Mouse (Mus musculus): ENCODE measurements at regions not wholly inside any gene's neighbourhood (a gene's known extent, or its start where the extent isn't known, plus 50 kb on each side); places are given as distances from the start of the nearest gene placed in this dataset.
"Not testable (repeated sequence)": the region's sequence is repeated elsewhere in the genome, so short reads cannot be mapped to it uniquely, and the experiment has no call there.

DNA sequence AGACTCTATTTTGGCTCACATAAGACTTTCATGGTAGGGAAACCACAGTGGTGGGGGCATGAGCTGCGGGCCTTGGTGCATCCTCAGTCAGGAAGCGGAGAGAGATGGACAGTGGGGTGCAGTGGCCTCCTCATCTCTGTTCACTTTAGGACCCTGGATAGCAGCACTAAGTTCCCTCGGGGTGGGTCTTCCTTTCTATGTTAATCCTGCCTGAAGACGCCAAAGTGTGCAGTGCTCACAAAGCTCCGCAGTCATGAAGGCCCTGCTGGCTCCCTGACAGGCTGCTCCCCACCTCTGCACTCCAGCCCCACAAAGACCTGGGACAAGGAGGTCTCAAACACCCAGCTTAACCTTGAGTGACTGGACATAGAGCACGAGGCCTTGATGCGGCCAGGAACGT lies 56.8 kb downstream of the Sox1 start:
- Histone ChIP-seq H3K9ac (no peak overlapping the region), H3K9me3 (ENCODE audit: low read length) (no peaks in the 10 kb centered on the region), H3K4me3 (ENCODE audit: low read depth, low read length) (no peak overlapping the region), H3K27ac (ENCODE audit: low read depth, low read length) (no peak overlapping the region), H3K4me1 (ENCODE audit: insufficient read depth) (no peaks in the 10 kb centered on the region), H3K36me3 (ENCODE audit: insufficient read depth) (no peaks in the 10 kb centered on the region), H3K4me2 (ENCODE audit: low read depth) (no peak overlapping the region), H3K27me3 (ENCODE audit: insufficient read depth, low read length) (no peaks in the 10 kb centered on the region)
- ATAC-seq (no peak), DNase-seq (no peak)
- no peak for TF ChIP-seq CTCF (IDR thresholded peaks at IDR 0.05; ENCODE audit: low read depth)
- 59% methylated on average over 8 of the region's 8 CpGs for WGBS

GRCm38 (mm10) chr8:12455376-12455775 lies 60.3 kb downstream of the Sox1 start:
- not testable (repeated sequence) for H3K4me3 ChIP-seq (ENCODE audit: low read depth, low read length); ATAC-seq; H3K9me3 ChIP-seq (ENCODE audit: low read length); H3K4me2 ChIP-seq (ENCODE audit: low read depth); DNase-seq; H3K27ac ChIP-seq (ENCODE audit: low read depth, low read length); H3K27me3 ChIP-seq (ENCODE audit: insufficient read depth, low read length); H3K9ac ChIP-seq; H3K36me3 ChIP-seq (ENCODE audit: insufficient read depth); H3K4me1 ChIP-seq (ENCODE audit: insufficient read depth)
- WGBS, result 97% methylated on average over 3 of the region's 3 CpGs

DNA sequence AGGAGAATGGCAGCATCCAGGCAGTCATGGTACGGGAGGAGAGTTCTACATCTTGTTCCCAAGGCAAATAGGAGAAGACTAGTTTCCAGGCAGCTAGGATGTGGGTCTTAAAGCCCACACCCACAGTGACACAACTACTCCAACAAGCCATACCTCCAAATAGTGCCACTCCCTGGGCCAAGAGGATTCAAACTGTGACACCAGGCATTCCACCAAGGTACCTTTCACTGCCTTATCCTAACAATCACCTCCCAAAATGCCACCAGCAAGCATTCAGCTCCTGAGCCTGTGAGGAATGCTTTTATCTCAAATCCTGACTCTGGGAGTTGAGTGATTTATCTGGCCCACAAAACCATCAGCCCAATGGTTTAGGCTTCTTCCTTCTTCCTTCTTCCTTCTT lies 61.2 kb downstream of the Sox1 start:
- DNase-seq (no peak), ATAC-seq (no peak)
- Histone ChIP-seq H3K27ac (ENCODE audit: low read depth, low read length) (no peak overlapping the region), H3K27me3 (ENCODE audit: insufficient read depth, low read length) (no peaks in the 10 kb centered on the region), H3K9me3 (ENCODE audit: low read length) (no peaks in the 10 kb centered on the region), H3K9ac (no peak overlapping the region), H3K4me2 (ENCODE audit: low read depth) (no peak overlapping the region), H3K36me3 (ENCODE audit: insufficient read depth) (no peaks in the 10 kb centered on the region), H3K4me1 (ENCODE audit: insufficient read depth) (no peaks in the 10 kb centered on the region), H3K4me3 (ENCODE audit: low read depth, low read length) (no peak overlapping the region)
- no peak for TF ChIP-seq CTCF (IDR thresholded peaks at IDR 0.05; ENCODE audit: low read depth)
- 97% methylated on average over 1 of the region's 1 CpGs for WGBS

DNA sequence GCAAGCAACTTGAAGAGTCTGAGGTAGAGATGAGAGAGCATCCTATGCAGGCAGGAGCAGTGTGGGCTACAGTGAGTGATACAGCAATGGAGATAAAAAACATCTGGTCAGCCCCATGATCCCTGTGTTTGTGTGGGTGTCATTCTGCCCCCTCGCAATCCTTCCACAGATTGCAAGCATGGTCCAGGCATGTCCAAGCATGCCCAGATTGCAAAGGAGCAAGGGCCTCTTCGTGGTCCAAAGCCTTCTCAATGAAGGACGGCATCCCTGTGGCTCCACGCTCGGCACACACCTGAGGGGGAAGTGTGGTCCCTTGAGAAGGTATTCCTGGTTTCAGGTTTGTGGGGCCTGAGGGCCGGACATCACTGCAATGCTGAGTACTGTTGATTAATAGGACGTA lies 61.9 kb downstream of the Sox1 start:
- H3K9me3 ChIP-seq (ENCODE audit: low read length), result no peaks in the 10 kb centered on the region
- WGBS, result 69% methylated on average over 7 of the region's 7 CpGs
- H3K4me1 ChIP-seq (ENCODE audit: insufficient read depth), result 0 out of 2 replicates have a peak, but pooled peaks cover 4% of the 10 kb centered on the region
- no peak for ATAC-seq
- H3K27me3 ChIP-seq (ENCODE audit: insufficient read depth, low read length), result no peaks in the 10 kb centered on the region
- H3K4me2 ChIP-seq (ENCODE audit: low read depth), result no peak overlapping the region
- no peak for TF ChIP-seq CTCF (IDR thresholded peaks at IDR 0.05; ENCODE audit: low read depth)
- H3K9ac ChIP-seq, result no peak overlapping the region
- no peak overlapping the region for H3K4me3 ChIP-seq (ENCODE audit: low read depth, low read length)
- H3K36me3 ChIP-seq (ENCODE audit: insufficient read depth), result no peaks in the 10 kb centered on the region
- no peak for DNase-seq
- H3K27ac ChIP-seq (ENCODE audit: low read depth, low read length), result no peak overlapping the region

GRCm38 (mm10) chr8:12466845-12467244 lies 71.8 kb downstream of the Sox1 start:
- Histone ChIP-seq H3K36me3 (ENCODE audit: insufficient read depth) (no peaks in the 10 kb centered on the region), H3K4me3 (ENCODE audit: low read depth, low read length) (no peak overlapping the region), H3K9me3 (ENCODE audit: low read length) (no peaks in the 10 kb centered on the region), H3K27me3 (ENCODE audit: insufficient read depth, low read length) (no peaks in the 10 kb centered on the region), H3K27ac (ENCODE audit: low read depth, low read length) (no peak overlapping the region), H3K4me1 (ENCODE audit: insufficient read depth) (0 out of 2 replicates have a peak, but pooled peaks cover 4% of the 10 kb centered on the region), H3K9ac (no peak overlapping the region), H3K4me2 (ENCODE audit: low read depth) (no peak overlapping the region)
- no peak for ATAC-seq
- WGBS, result 83% methylated on average over 7 of the region's 7 CpGs
- TF ChIP-seq CTCF (IDR thresholded peaks at IDR 0.05; ENCODE audit: low read depth), result no peak
- DNase-seq, result no peak

- no peak for TF ChIP-seq CTCF (IDR thresholded peaks at IDR 0.05; ENCODE audit: low read depth)
- Histone ChIP-seq H3K9me3 (ENCODE audit: low read length) (no peaks in the 10 kb centered on the region), H3K36me3 (ENCODE audit: insufficient read depth) (no peaks in the 10 kb centered on the region), H3K4me2 (ENCODE audit: low read depth) (no peak overlapping the region), H3K9ac (no peak overlapping the region), H3K27ac (ENCODE audit: low read depth, low read length) (no peak overlapping the region), H3K4me3 (ENCODE audit: low read depth, low read length) (no peak overlapping the region), H3K27me3 (ENCODE audit: insufficient read depth, low read length) (no peaks in the 10 kb centered on the region), H3K4me1 (ENCODE audit: insufficient read depth) (no peaks in the 10 kb centered on the region)
- DNase-seq (no peak), ATAC-seq (no peak)
- 66% methylated on average over 36 of the region's 36 CpGs for WGBS
Observed at GRCm38 (mm10) chr8:12467386-12468326, 72.6 kb downstream of the Sox1 start.

All from forebrain, postnatal 0 days (tissue).